Mouse (Mus musculus) spleen, adult 2 months (tissue): Measurements from ENCODE around the gene Tll2. TPM values are rescaled to one million over a fixed set of nuclear protein-coding genes. Genes with fewer than 3 reads are reported as not detected.

ENCODE experiments used
- DNase-seq, 2 experiments: peaks; one replicate each; pipeline versions ENCODE4 v3.0.0 to v3.0.0-alpha.2; 2012 to 2021; ENCODE audit warnings: low spot score in 2 of 2, low read depth in 1 of 2
- H3K27ac ChIP-seq: fragments of 200-500 bp; 2 replicates; pipeline ENCODE4 v1.5.1; 2012; ENCODE audit warnings: low read length, inconsistent platforms; ENCODE audit not compliant: insufficient read depth
- H3K27me3 ChIP-seq: fragments of 200-500 bp; 2 replicates; pipeline ENCODE4 v1.6.1; 2012; ENCODE audit warnings: mild to moderate bottlenecking, moderate library complexity, low read length, inconsistent platforms; ENCODE audit not compliant: control insufficient read depth, insufficient read depth
- H3K36me3 ChIP-seq: fragments of 200-500 bp; 2 replicates; pipeline ENCODE4 v1.6.1; 2012; ENCODE audit warnings: mild to moderate bottlenecking, low read length, inconsistent platforms; ENCODE audit not compliant: control insufficient read depth, insufficient read depth
- H3K4me1 ChIP-seq: fragments of 200-500 bp; 2 replicates; pipeline ENCODE4 v1.6.1; 2011; ENCODE audit warnings: inconsistent platforms; ENCODE audit not compliant: control insufficient read depth, insufficient read depth, insufficient read length
- H3K4me3 ChIP-seq: fragments of 200-500 bp; 2 replicates; pipeline ENCODE4 v1.5.1; 2011; ENCODE audit warnings: mild to moderate bottlenecking, inconsistent platforms; ENCODE audit not compliant: insufficient read depth, insufficient read length; ENCODE audit errors: extremely low read depth
- CTCF ChIP-seq: fragments of 200-500 bp; IDR thresholded peaks from 2 replicates; pipeline ENCODE4 v1.5.1; 2011; ENCODE audit warnings: mild to moderate bottlenecking, inconsistent platforms; ENCODE audit not compliant: insufficient read depth, insufficient read length, insufficient replicate concordance; ENCODE audit errors: extremely low read depth
- POLR2A ChIP-seq: fragments of 200-500 bp; IDR thresholded peaks from 2 replicates; pipeline ENCODE4 v1.6.1; 2011; ENCODE audit warnings: low read depth, low read length, inconsistent platforms
- WGBS: fragments of 180-500 bp; shearing (Covaris S2); methylation state at CpG from one replicate; pipeline ENCODE4 v1.1.7; 2018; 5-methylcytosine and 5-hydroxymethylcytosine counted together
- polyA plus RNA-seq: library from polyadenylated mRNA; depleted of rRNA; stranded (reverse); fragments of >200 nt; gene quantifications from 2 replicates; pipeline ENCODE4 v1.2.3, GENCODE M21; 2012

The Tll2 gene
- polyA plus RNA-seq, 1 experiment, result 0.02 TPM

- H3K4me3 ChIP-seq, result no peak overlapping the region
- DNase-seq, result no peak
- 94% methylated on average over 4 of the region's 4 CpGs for WGBS
- H3K4me1 ChIP-seq, result no peaks in the 10 kb centered on the region
- TF ChIP-seq CTCF, result no peak
- H3K36me3 ChIP-seq, result peaks cover 32% of the 10 kb centered on the region
- H3K27ac ChIP-seq, result no peak overlapping the region
- H3K27me3 ChIP-seq, result no peaks in the 10 kb centered on the region
These were observed 27.1 kb upstream of the Tll2 start for GRCm38 (mm10) chr19:41233698-41234097.

DNA sequence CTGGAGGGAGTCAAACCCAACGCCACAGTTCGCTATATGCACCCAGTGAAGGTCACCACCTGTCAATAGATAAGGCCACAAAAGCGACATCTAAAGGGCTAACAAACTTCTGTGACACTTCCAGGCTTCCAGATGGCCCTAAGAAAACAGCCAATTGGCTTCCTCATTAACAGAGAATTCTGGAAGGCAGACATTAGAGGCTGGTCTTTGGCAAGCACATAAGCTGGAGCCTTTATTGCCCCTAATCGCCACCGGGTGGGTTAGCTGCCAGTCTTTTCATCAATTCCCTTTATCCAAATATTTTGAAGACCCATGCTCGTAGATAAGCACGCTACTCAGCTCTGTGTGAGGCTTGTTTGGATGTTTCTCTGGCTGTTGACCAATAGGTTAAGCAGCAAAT, 1.7 kb upstream of the Tll2 start:
- TF ChIP-seq CTCF (no peak), POLR2A (no peak)
- 35% methylated on average over 7 of the region's 7 CpGs for WGBS
- no peak overlapping the region for H3K4me3 ChIP-seq
- peaks cover 8% of the 10 kb centered on the region for H3K27me3 ChIP-seq
- no peak overlapping the region for H3K27ac ChIP-seq
- no peak for DNase-seq
- peaks cover 9% of the 10 kb centered on the region for H3K36me3 ChIP-seq
- peaks cover 5% of the 10 kb centered on the region; the same call in 1 of the 2 replicates for H3K4me1 ChIP-seq

DNA sequence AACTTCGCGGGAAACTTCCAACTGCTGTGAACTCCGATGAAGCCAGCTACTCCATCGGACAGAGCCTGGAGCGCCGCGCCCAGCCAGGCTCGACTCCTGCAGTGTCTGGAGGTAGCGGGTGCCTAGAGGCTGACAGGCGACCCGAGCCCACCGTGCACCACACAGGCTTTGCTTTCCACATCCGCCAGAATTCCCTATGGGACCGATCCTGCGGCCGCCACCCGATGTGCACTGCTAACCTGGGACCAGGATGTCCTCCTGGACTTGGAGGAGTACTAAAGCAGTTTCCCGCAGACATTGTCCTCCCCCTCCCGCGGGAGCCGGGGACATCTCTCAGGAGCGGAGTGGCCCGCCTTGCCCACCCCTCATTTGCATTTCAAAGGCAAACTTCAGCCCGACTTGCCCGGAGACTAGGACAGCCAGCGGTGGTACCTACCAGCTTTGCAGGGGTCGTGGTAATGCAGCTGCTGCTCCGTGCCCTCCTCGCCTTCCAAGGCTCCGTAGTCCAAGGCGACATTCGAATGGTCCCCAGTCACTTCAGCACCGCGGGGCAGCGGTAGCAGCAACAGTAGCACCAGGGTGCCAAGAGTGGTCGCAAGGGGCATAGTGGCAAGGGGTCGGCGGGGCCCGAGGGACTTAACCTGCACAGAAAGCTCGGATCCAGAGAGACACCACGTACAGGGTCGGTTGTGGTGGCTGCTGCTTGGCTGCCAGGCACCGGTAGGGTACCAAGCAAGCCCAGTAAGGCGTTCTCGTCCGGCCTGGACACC, 409 bp downstream of the Tll2 start:
- no peak overlapping the region for H3K27ac ChIP-seq
- no peaks in the 10 kb centered on the region for H3K36me3 ChIP-seq
- H3K4me3 ChIP-seq, result no peak overlapping the region; the same call in 1 of the 2 replicates

DNA sequence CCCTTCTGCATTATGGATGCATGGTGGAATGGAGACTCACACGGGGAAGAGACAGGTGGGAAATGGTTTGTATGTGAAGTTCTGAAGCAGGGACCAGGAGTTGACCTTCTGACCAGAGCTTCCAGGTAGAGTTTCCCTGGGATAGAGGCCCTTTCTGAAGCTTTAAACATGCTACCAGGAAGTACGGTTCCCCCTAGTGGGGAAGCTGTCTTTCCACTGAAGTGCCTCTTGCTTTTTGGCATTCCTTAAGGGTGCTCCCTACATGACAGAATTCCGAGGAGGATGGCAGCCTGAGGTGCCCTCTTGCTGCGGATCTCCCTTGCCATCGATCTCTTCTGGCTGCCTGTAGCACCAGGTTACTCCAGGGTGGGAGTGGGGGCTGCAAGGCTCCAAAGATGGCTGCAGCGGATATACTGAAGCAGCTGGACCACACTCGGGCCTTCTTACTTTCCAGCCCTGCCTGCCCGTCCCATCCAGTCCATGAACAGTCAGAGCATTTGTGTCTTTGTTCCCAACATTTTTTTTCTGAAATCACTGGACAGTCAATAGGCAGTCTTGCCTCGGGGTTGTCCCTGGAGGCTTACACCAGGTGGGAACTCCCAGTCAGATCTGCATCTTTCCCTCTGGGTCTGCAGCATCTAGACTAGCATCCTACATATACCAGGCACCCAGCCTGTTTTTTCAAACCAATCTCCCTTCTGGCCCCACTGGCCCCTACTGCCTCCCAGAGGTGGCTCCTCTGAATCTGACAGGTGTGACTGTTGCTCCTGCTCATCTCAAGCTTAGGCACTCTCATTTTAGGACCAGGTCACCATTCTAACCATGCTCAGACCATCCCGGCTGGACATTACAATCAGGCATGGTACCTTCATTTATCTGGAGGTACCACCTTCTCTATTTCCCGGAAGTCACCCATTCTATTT, 2.2 kb downstream of the Tll2 start:
- no peak overlapping the region for H3K27ac ChIP-seq
- peaks cover 8% of the 10 kb centered on the region for H3K27me3 ChIP-seq
- H3K36me3 ChIP-seq, result no peaks in the 10 kb centered on the region
- no peak for DNase-seq
- WGBS, result 78% methylated on average over 11 of the region's 11 CpGs
- TF ChIP-seq POLR2A, result no peak
- no peak for TF ChIP-seq CTCF
- no peak overlapping the region for H3K4me3 ChIP-seq
- H3K4me1 ChIP-seq, result peaks cover 5% of the 10 kb centered on the region; the same call in 1 of the 2 replicates

More for the DNA sequence above, 409 bp downstream of the Tll2 start:
- Histone ChIP-seq H3K27me3 (peaks cover 8% of the 10 kb centered on the region), H3K4me1 (peaks cover 5% of the 10 kb centered on the region; the same call in 1 of the 2 replicates)
- 3% methylated on average over 46 of the region's 46 CpGs for WGBS
- DNase-seq, result no peak
- TF ChIP-seq POLR2A, result no peak
- no peak for TF ChIP-seq CTCF

DNA sequence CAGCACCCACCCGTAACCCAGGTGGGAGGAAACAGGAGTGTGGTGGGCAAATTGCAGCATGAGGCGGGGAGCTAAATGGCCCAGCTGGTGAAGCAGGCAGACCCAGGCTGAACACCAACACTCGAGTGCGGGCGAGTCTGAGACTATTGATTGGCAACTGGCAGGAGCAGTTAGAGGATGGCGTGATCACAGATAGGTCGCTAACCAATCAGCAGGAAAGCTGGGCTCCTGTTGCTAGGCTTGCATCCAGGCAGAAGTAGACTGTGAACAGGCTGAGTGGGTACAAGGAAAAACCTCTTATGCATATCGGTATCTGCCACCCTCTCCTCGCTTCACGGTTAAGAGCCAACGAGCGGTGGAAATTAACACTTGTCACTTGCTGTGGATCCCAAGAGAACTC, 9.0 kb downstream of the Tll2 start:
- H3K4me3 ChIP-seq, result no peak overlapping the region
- no peak for DNase-seq
- H3K27ac ChIP-seq, result no peak overlapping the region
- H3K27me3 ChIP-seq, result no peaks in the 10 kb centered on the region
- no peaks in the 10 kb centered on the region for H3K4me1 ChIP-seq
- WGBS, result 87% methylated on average over 12 of the region's 12 CpGs
- no peak for TF ChIP-seq CTCF
- no peak for TF ChIP-seq POLR2A
- H3K36me3 ChIP-seq, result no peaks in the 10 kb centered on the region

DNA sequence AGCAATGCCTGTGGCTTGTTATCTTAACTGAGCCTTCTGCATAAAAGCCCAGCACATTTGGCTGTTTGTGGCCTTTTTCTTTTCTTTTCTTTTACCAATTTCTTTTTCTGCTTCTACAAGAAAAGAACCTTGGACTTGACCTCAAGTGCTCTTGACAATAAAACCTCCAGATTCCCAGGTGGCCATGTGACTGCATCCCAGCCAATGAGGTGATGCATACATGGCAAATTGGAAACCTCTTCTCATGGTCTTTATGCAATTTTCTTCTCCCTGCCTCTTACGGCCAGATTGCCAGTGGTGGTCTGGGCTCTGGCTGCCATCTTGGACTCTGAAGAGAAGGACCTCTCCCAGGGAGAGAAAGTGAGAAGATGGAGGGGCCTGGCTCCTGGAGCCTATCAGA, 13.3 kb downstream of the Tll2 start:
- Histone ChIP-seq H3K27ac (no peak overlapping the region), H3K27me3 (no peaks in the 10 kb centered on the region), H3K36me3 (no peaks in the 10 kb centered on the region), H3K4me3 (no peak overlapping the region), H3K4me1 (no peaks in the 10 kb centered on the region)
- TF ChIP-seq POLR2A (no peak), CTCF (no peak)
- 97% methylated on average over 1 of the region's 1 CpGs for WGBS
- DNase-seq, result no peak

DNA sequence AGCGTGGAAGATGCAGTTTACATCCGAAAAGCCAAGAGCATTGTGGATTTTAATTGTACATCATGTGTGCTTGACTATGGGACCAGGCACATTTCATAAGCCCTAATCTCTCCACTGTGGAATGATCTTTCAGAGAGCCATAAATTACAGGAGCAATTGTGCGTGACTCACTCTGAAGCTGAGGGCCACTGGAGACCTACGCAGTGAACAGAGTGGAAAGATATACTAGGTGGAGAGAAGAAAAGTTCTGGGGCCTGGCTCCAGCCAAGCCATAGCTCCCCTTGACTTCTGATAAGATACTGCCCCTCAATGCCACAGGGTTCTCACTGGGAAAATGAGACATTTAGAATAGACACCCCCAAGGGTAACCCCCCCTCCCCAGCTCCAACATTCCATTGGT, 13.7 kb downstream of the Tll2 start:
- Histone ChIP-seq H3K4me3 (no peak overlapping the region), H3K4me1 (no peaks in the 10 kb centered on the region), H3K36me3 (no peaks in the 10 kb centered on the region), H3K27me3 (no peaks in the 10 kb centered on the region), H3K27ac (no peak overlapping the region)
- 92% methylated on average over 4 of the region's 4 CpGs for WGBS
- DNase-seq, result no peak
- TF ChIP-seq CTCF (no peak), POLR2A (no peak)
